Mouse (Mus musculus): ENCODE measurements around the gene Dock6. TPM values are rescaled to one million over a fixed set of nuclear protein-coding genes. Genes with fewer than 3 reads are reported as not detected.
A peak's percentile ranks its signal among the peaks of the same experiment; 100 is the strongest.
"Not testable (repeated sequence)": the region's sequence is repeated elsewhere in the genome, so short reads cannot be mapped to it uniquely, and the experiment has no call there.

Dock6 gene
- polyA plus RNA-seq, 1 experiment = 30.8 TPM

GRCm38 (mm10) chr9:21869290-21869689, 16.9 kb upstream of the Dock6 start:
- 67% methylated on average over 7 of the region's 7 CpGs for WGBS
- not testable (repeated sequence) for H3K27me3 ChIP-seq (ENCODE audit: control insufficient read depth, insufficient read depth, low read length); H3K4me1 ChIP-seq (replicated peaks; ENCODE audit: control insufficient read depth, insufficient read depth, low read length); H3K36me3 ChIP-seq (ENCODE audit: control insufficient read depth, insufficient read depth, low read length); H3K4me3 ChIP-seq (ENCODE audit: control insufficient read depth, insufficient read depth, low read length); H3K27ac ChIP-seq (ENCODE audit: control insufficient read depth, insufficient read depth, low read length)
- peak; percentile 39; the same call in 1 of the 2 replicates for TF ChIP-seq CTCF (IDR thresholded peaks at IDR 0.05; ENCODE audit: borderline replicate concordance, control insufficient read depth, extremely low read depth, insufficient read depth, low read length, poor library complexity)
- DNase-seq = peak; percentile 33

GRCm38 (mm10) chr9:21867726-21868125, 15.3 kb upstream of the Dock6 start:
- WGBS = 96% methylated on average over 3 of the region's 3 CpGs
- H3K4me3 ChIP-seq (ENCODE audit: control insufficient read depth, insufficient read depth, low read length) = no peak overlapping the region
- TF ChIP-seq CTCF (IDR thresholded peaks at IDR 0.05; ENCODE audit: borderline replicate concordance, control insufficient read depth, extremely low read depth, insufficient read depth, low read length, poor library complexity) = no peak
- no peak for TF ChIP-seq POLR2A (IDR thresholded peaks at IDR 0.05; ENCODE audit: control insufficient read depth, extremely low read depth, insufficient read depth, low read length, poor library complexity)
- no peaks in the 10 kb centered on the region for H3K27me3 ChIP-seq (ENCODE audit: control insufficient read depth, insufficient read depth, low read length)
- no peak overlapping the region for H3K27ac ChIP-seq (ENCODE audit: control insufficient read depth, insufficient read depth, low read length)
- no peaks in the 10 kb centered on the region for H3K4me1 ChIP-seq (replicated peaks; ENCODE audit: control insufficient read depth, insufficient read depth, low read length)
- H3K36me3 ChIP-seq (ENCODE audit: control insufficient read depth, insufficient read depth, low read length) = no peaks in the 10 kb centered on the region
- DNase-seq = no peak

GRCm38 (mm10) chr9:21866641-21867040, 14.2 kb upstream of the Dock6 start:
- H3K27ac ChIP-seq (ENCODE audit: control insufficient read depth, insufficient read depth, low read length) = no peak overlapping the region
- no peaks in the 10 kb centered on the region for H3K36me3 ChIP-seq (ENCODE audit: control insufficient read depth, insufficient read depth, low read length)

DNA sequence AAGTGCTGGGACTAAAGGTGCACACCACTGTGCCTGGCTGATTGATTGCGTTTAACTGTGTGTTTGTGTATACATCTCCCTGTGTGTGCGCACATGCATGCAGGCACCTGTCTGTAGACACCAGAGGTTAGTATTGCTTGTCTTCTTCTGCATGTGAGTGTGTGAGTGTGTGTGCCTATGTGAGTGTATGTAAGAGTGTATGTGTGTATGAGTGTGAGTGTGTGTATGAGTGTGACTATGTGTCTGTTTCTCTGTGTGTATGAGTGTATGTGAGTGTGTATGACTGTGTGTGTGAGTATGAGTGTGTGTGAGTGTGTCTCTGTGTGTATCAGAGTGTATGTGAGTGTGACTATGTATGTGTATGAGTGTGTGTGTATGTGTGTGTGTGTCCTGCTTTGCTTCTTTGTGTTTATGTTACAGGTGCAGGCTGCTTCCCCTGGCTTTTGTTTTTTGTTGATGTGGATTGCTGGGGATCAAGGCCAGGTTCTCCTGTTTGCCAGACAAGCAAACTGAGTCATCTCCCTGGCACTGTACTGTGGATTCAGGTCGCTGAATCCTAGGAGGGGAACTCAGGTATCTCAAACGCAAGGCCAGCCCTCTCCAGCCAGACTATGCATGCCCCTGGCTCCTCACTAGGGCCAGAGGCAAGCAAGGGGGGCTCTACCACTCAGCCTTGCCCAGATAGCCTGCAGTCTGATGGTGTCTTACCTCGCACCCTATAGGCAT, 13.4 kb upstream of the Dock6 start:
- Histone ChIP-seq H3K27ac (ENCODE audit: control insufficient read depth, insufficient read depth, low read length) (no peak overlapping the region), H3K4me3 (ENCODE audit: control insufficient read depth, insufficient read depth, low read length) (no peak overlapping the region), H3K27me3 (ENCODE audit: control insufficient read depth, insufficient read depth, low read length) (no peaks in the 10 kb centered on the region), H3K36me3 (ENCODE audit: control insufficient read depth, insufficient read depth, low read length) (no peaks in the 10 kb centered on the region), H3K4me1 (replicated peaks; ENCODE audit: control insufficient read depth, insufficient read depth, low read length) (no peaks in the 10 kb centered on the region)
- DNase-seq = no peak
- 92% methylated on average over 5 of the region's 5 CpGs for WGBS
- TF ChIP-seq CTCF (IDR thresholded peaks at IDR 0.05; ENCODE audit: borderline replicate concordance, control insufficient read depth, extremely low read depth, insufficient read depth, low read length, poor library complexity) = no peak
- no peak for TF ChIP-seq POLR2A (IDR thresholded peaks at IDR 0.05; ENCODE audit: control insufficient read depth, extremely low read depth, insufficient read depth, low read length, poor library complexity)

More at GRCm38 (mm10) chr9:21866641-21867040, 14.2 kb upstream of the Dock6 start:
- Histone ChIP-seq H3K4me3 (ENCODE audit: control insufficient read depth, insufficient read depth, low read length) (no peak overlapping the region), H3K4me1 (replicated peaks; ENCODE audit: control insufficient read depth, insufficient read depth, low read length) (no peaks in the 10 kb centered on the region), H3K27me3 (ENCODE audit: control insufficient read depth, insufficient read depth, low read length) (no peaks in the 10 kb centered on the region)
- 72% methylated on average over 2 of the region's 2 CpGs for WGBS
- TF ChIP-seq POLR2A (IDR thresholded peaks at IDR 0.05; ENCODE audit: control insufficient read depth, extremely low read depth, insufficient read depth, low read length, poor library complexity) (no peak), CTCF (IDR thresholded peaks at IDR 0.05; ENCODE audit: borderline replicate concordance, control insufficient read depth, extremely low read depth, insufficient read depth, low read length, poor library complexity) (no peak)
- DNase-seq = no peak

DNA sequence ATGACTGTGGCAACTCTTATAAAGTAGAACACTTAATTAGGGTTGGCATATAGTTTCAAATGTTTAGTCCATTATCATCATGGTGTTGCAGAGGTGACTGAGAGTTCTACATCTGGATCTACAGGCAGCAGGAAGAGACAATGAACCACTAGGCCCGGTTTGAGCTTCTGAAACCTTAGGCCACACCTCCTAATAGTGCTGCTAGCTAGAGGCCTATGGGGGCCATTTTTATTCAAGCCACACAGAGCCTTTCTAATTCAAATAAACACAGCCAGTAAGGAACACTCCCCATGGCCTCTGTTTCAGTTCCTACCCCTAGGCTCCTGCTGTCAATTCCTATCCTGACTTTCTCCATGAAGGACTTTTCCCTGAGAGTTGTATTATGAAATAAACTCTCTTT, 9.7 kb upstream of the Dock6 start:
- Histone ChIP-seq H3K27me3 (ENCODE audit: control insufficient read depth, insufficient read depth, low read length) (no peaks in the 10 kb centered on the region), H3K4me1 (replicated peaks; ENCODE audit: control insufficient read depth, insufficient read depth, low read length) (no peaks in the 10 kb centered on the region), H3K4me3 (ENCODE audit: control insufficient read depth, insufficient read depth, low read length) (no peak overlapping the region), H3K27ac (ENCODE audit: control insufficient read depth, insufficient read depth, low read length) (no peak overlapping the region), H3K36me3 (ENCODE audit: control insufficient read depth, insufficient read depth, low read length) (no peaks in the 10 kb centered on the region)
- 79% methylated on average over 1 of the region's 1 CpGs for WGBS
- DNase-seq = no peak
- TF ChIP-seq POLR2A (IDR thresholded peaks at IDR 0.05; ENCODE audit: control insufficient read depth, extremely low read depth, insufficient read depth, low read length, poor library complexity) (no peak), CTCF (IDR thresholded peaks at IDR 0.05; ENCODE audit: borderline replicate concordance, control insufficient read depth, extremely low read depth, insufficient read depth, low read length, poor library complexity) (no peak)

DNA sequence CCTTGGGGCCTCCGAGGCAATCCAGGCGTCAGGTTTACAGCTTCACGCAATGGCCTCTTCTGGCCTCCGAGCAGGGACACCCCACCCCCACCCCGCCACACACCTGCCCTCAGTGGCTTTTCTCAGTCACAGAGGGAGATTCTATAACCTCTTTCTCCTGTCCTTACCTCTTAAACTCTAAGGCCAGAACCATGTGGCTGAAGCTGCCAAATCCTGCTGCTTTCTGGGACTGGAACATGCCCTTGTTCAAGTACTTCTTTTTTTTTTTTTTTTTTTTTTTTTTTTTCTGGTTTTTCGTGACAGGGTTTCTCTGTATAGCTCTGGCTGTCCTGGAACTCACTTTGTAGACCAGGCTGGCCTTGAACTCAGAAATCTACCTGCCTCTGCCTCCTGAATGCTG, 7.9 kb upstream of the Dock6 start:
- not testable (repeated sequence) for DNase-seq; H3K27me3 ChIP-seq (ENCODE audit: control insufficient read depth, insufficient read depth, low read length); H3K36me3 ChIP-seq (ENCODE audit: control insufficient read depth, insufficient read depth, low read length); H3K4me3 ChIP-seq (ENCODE audit: control insufficient read depth, insufficient read depth, low read length); H3K4me1 ChIP-seq (replicated peaks; ENCODE audit: control insufficient read depth, insufficient read depth, low read length); H3K27ac ChIP-seq (ENCODE audit: control insufficient read depth, insufficient read depth, low read length)
- WGBS = 83% methylated on average over 6 of the region's 6 CpGs

- no peaks in the 10 kb centered on the region for H3K36me3 ChIP-seq (ENCODE audit: control insufficient read depth, insufficient read depth, low read length)
- 79% methylated on average over 3 of the region's 3 CpGs for WGBS
- DNase-seq = no peak
- no peaks in the 10 kb centered on the region for H3K4me1 ChIP-seq (replicated peaks; ENCODE audit: control insufficient read depth, insufficient read depth, low read length)
- no peak overlapping the region for H3K27ac ChIP-seq (ENCODE audit: control insufficient read depth, insufficient read depth, low read length)
- H3K27me3 ChIP-seq (ENCODE audit: control insufficient read depth, insufficient read depth, low read length) = no peaks in the 10 kb centered on the region
- no peak overlapping the region for H3K4me3 ChIP-seq (ENCODE audit: control insufficient read depth, insufficient read depth, low read length)
- TF ChIP-seq POLR2A (IDR thresholded peaks at IDR 0.05; ENCODE audit: control insufficient read depth, extremely low read depth, insufficient read depth, low read length, poor library complexity) (no peak), CTCF (IDR thresholded peaks at IDR 0.05; ENCODE audit: borderline replicate concordance, control insufficient read depth, extremely low read depth, insufficient read depth, low read length, poor library complexity) (no peak)
These were observed 7.2 kb upstream of the Dock6 start for GRCm38 (mm10) chr9:21859606-21860005.

Data from thymus, adult 2 months (tissue).